ENCODE assay signal across 1 mouse cellular context in genomic region chr16:36641830-36642695, GRCm38 (mm10).
TF ChIP-seq lines count a peak whose summit lies in the region.

No protein-coding gene starts in this region.

TF ChIP-seq in CH12.LX, 34 proteins besides CTCF, POLR2A, EP300 and RAD21 (continued from another document):
- TF ChIP-seq ETS1 (conservative IDR thresholded peaks at IDR 0.05; ENCODE audit: low read depth, low read length) = peak; percentile 77
- peak; percentile 70 for TF ChIP-seq SIN3A (IDR thresholded peaks at IDR 0.05; ENCODE audit: low read length)
- TF ChIP-seq UBTF (IDR thresholded peaks at IDR 0.05; ENCODE audit: low read depth, low read length) = 0 out of 2 replicates have a peak, but pooled peaks have one; percentile 35
- TF ChIP-seq E2F4 (IDR thresholded peaks at IDR 0.05; ENCODE audit: insufficient replicate concordance, low read depth, low read length) = no peak
